In genomic region chr7:77249391-77249790, GRCm38 (mm10) we compare ENCODE assay signal across 17 mouse cellular contexts.
"Had no signal": no experiment of that assay in that cellular context is flagged by ENCODE, and none has a peak within 500 bp of the region (broad histone marks: within the 10 kb centered on the region; RNA-seq: fewer than 3 reads in every experiment).

No protein-coding gene starts in this region.

- H3K4me2 ChIP-seq: liver, embryonic 15.5 days; lung, embryonic 15.5 days; midbrain, embryonic 11.5 days; neural tube, embryonic 12.5 days had no signal

- ATAC-seq: liver, postnatal 0 days; lung, postnatal 0 days; midbrain, embryonic 16.5 days had no signal

- DNase-seq: liver, postnatal 0 days; lung, adult 2 months; lung, postnatal 14 days; lung, postnatal 36 days; midbrain, embryonic 14.5 days; right cerebral cortex, postnatal 14 days; spleen, adult 18-20 months; thymus, postnatal 25 days; thymus, postnatal 4 days had no signal

- H3K27ac ChIP-seq: liver, embryonic 15.5 days; lung, embryonic 15.5 days; macrophage; neural tube, embryonic 12.5 days had no signal

- H3K9ac ChIP-seq: liver, embryonic 15.5 days; liver, postnatal 0 days; lung, embryonic 15.5 days; neural tube, embryonic 12.5 days had no signal

- H3K36me3 ChIP-seq: liver, embryonic 15.5 days; lung, embryonic 15.5 days; neural tube, embryonic 12.5 days had no signal

- H3K27me3 ChIP-seq: liver, embryonic 15.5 days; lung, embryonic 15.5 days; megakaryocyte, embryonic 14.5 days; neural tube, embryonic 12.5 days had no signal

- H3K9me3 ChIP-seq: liver, embryonic 15.5 days; lung, embryonic 15.5 days; megakaryocyte, embryonic 14.5 days; neural tube, embryonic 12.5 days had no signal

- H3K4me1 ChIP-seq: liver, embryonic 15.5 days; lung, embryonic 15.5 days; megakaryocyte, embryonic 14.5 days; neural tube, embryonic 12.5 days had no signal

- H3K4me3 ChIP-seq: liver, embryonic 15.5 days; lung, embryonic 15.5 days; megakaryocyte, embryonic 14.5 days; neural tube, embryonic 12.5 days had no signal
